Mouse (Mus musculus): ENCODE measurements around the gene Mapkbp1. TPM values are rescaled to one million over a fixed set of nuclear protein-coding genes. Genes with fewer than 3 reads are reported as not detected.

Mapkbp1 gene
- polyA plus RNA-seq, 1 experiment from 2014 or later: 4.0 TPM

DNA sequence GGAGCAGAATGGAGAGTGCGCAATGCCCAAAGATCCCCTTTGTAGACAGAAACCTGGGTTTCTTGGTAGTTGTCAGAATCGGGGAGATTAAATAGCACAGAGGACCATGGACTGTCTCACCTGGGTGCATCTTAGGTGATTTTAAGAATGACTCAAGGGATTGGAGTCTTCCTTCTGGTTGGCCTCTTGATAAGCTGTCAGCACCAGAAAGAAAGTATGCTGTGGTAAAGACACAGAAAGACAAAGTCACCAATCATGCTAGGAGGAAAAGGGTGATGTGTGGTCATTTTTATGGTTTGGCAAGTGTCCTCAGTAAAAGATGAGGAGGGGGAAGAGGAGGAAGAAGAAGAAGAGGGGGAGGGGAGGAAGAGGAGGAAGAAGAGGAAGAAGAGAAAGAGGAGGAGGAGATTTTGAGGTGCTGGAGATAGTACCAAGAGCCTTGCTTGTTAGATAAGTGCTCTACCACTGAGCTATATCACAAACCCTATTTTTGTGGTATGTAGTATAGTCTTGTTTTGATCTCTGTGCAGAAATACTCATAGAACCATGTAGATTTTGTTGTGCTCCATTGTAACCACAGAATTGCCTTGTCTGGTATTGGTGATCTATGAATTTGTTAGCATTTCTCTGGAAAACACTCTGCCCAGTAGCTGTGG is 41.5 kb downstream of the Mapkbp1 start:
- peaks cover 46% of the 10 kb centered on the region for H3K36me3 ChIP-seq
- no peak overlapping the region for H3K4me3 ChIP-seq
- H3K4me1 ChIP-seq (replicated peaks): no peaks in the 10 kb centered on the region
- DNase-seq (ENCODE audit: low spot score): no peak
- 93% methylated on average over 2 of the region's 2 CpGs for WGBS
- no peaks in the 10 kb centered on the region for H3K9me3 ChIP-seq
- no peaks in the 10 kb centered on the region for H3K27me3 ChIP-seq (ENCODE audit: insufficient read depth, poor library complexity, severe bottlenecking)
- H3K27ac ChIP-seq: no peak overlapping the region

DNA sequence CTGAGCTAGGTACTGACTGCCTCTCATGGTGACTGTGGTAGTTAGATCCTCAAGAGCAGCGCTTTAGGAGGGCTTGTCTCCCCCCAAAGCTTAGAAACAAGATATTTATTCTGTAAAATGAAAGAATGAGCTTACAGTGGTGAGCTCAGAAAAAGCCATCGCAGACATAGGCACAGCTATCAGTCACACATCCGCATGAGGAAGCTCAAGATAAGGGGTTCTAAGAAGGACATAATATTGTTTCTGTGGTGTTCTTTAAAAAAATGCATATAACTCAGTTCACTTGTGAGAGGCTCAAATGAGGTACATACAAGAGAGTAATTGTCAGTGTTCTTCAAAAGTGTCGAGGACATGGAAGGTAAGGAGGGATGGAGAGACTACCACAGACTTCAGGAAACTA is 43.4 kb downstream of the Mapkbp1 start:
- DNase-seq (ENCODE audit: low spot score): no peak
- Histone ChIP-seq H3K9me3 (no peaks in the 10 kb centered on the region), H3K27ac (no peak overlapping the region), H3K36me3 (peaks cover 66% of the 10 kb centered on the region), H3K4me1 (replicated peaks) (no peaks in the 10 kb centered on the region), H3K27me3 (ENCODE audit: insufficient read depth, poor library complexity, severe bottlenecking) (no peaks in the 10 kb centered on the region), H3K4me3 (no peak overlapping the region)
- WGBS: 93% methylated on average over 4 of the region's 4 CpGs

DNA sequence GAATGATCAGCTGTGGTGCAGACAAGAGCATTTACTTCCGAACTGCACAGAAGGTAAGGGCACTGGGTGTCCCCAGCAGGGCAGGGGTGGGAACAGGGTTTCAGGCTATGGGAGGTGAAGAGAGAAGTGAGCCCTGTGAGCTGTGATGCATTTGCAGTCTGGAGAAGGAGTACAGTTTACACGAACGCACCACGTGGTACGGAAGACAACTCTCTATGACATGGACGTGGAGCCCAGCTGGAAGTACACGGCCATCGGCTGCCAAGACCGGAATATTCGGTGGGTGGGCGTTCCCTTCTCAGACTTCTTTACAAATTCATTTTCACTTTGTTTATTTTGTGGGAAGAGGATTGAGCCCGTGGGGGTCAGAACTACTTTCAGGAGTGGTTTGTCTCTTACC is 45.1 kb downstream of the Mapkbp1 start:
- Histone ChIP-seq H3K9me3 (no peaks in the 10 kb centered on the region), H3K4me3 (no peak overlapping the region), H3K36me3 (peaks cover 80% of the 10 kb centered on the region), H3K27ac (no peak overlapping the region), H3K27me3 (ENCODE audit: insufficient read depth, poor library complexity, severe bottlenecking) (no peaks in the 10 kb centered on the region), H3K4me1 (replicated peaks) (no peaks in the 10 kb centered on the region)
- 93% methylated on average over 12 of the region's 12 CpGs for WGBS
- DNase-seq (ENCODE audit: low spot score): no peak

DNA sequence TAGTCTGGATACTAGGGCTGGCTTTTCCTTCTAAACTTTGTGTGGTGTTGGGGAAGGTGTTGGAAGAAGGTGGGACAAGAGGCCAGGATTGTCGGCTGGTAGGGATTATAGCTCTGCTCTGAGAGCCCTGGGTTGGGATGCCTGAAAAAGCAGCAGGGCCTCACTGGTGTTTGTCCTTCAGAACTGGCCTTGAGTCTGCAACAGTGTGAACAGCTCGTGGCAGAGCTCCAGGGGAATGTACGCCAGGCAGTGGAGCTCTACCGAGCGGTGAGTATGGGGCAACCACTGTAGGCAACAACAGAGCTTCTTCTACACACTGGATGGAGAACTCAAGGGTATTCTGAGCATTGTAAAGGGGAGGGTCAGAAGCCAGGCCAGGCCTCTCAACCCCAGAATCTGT is 51.8 kb downstream of the Mapkbp1 start:
- H3K27me3 ChIP-seq (ENCODE audit: insufficient read depth, poor library complexity, severe bottlenecking): no peaks in the 10 kb centered on the region
- 92% methylated on average over 5 of the region's 5 CpGs for WGBS
- no peak overlapping the region for H3K27ac ChIP-seq
- peaks cover 19% of the 10 kb centered on the region for H3K4me1 ChIP-seq (replicated peaks)
- no peak for DNase-seq (ENCODE audit: low spot score)
- no peak overlapping the region for H3K4me3 ChIP-seq
- no peaks in the 10 kb centered on the region for H3K9me3 ChIP-seq
- H3K36me3 ChIP-seq: peaks cover 69% of the 10 kb centered on the region

DNA sequence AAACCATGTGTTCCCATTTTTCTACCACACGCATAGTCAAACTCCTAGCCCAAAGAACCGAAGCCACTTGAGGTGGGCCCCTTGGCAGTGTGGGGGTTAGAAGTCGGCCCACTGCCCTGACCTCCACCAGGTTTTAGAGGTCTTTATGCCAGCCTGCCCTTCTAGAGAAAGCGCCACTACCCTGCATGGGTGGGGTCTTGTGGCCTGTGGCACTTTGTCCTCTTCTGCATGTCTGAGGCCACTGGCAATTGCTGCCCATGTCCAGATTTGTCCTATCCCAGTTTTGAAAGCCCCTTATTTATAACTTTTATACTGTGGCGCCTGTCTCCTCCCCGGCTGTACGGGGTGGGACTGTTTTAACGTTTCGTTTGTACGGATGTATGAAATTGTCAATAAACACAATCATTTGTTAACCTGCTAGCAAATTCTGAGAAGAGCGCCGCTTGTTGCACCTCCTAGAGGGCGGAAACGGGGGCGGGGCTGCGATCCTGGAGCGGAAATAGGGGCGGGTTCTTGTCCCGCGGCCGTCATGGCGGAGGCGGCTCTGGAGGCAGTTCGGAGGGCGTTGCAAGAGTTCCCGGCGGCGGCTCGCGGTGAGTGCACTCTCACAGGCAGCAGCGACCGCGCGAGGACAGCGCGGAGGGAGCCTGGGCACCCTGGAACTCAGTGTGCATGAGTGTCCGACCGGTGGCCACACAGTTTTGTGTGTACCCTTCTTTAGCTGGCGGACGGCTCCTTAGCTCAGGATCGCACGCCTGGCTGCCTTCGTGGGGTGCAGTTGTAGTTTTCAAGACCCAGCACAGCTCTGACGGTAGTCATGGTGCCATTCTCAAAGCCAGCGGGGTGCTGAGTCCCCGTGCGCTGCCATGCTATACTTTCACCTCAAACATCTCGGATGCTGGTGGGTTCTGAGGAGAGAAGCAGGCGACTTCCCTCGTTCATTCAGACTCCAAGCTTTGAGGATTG is 54.8 kb downstream of the Mapkbp1 start, which contains the start of the genes Jmjd7 and Gm28042:
Gene Jmjd7 (plus strand): TSS at position 500 of the 966 bp plus-strand sequence.
Gene Gm28042 (plus strand): TSS at position 510 of the 966 bp plus-strand sequence.
- Histone ChIP-seq H3K4me1 (replicated peaks) (peaks cover 19% of the 10 kb centered on the region), H3K4me3 (peak within 1 kb of the TSS; percentile 83), H3K36me3 (peaks cover 69% of the 10 kb centered on the region), H3K27ac (peak within 1 kb of the TSS; percentile 94), H3K27me3 (ENCODE audit: insufficient read depth, poor library complexity, severe bottlenecking) (no peaks in the 10 kb centered on the region), H3K9me3 (no peaks in the 10 kb centered on the region)
- peak; percentile 90 for DNase-seq (ENCODE audit: low spot score)
- 5% methylated on average over 50 of the region's 50 CpGs for WGBS

DNA sequence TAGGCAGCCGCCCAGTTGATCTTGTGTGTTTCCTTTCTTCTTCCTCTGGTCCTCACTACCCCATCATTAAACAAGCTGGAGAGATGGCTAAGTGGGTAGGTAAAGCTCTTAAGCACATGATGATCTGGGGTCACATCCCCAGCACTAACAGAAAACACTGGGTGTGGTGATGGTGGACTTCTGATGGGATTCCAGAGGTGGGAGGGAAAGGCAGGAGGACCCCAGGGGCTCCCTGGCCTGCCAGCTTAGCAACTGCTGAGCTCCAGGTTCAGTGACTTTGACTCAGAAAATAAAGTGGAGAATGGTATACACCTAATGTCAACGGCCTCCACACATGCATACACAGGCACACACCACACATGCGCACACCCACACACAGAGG is 55.4 kb downstream of the Mapkbp1 start:
- peak overlapping the region; percentile 83 for H3K4me3 ChIP-seq
- peaks cover 19% of the 10 kb centered on the region for H3K4me1 ChIP-seq (replicated peaks)
- H3K36me3 ChIP-seq: peaks cover 69% of the 10 kb centered on the region
- DNase-seq (ENCODE audit: low spot score): peak; percentile 28
- no peaks in the 10 kb centered on the region for H3K27me3 ChIP-seq (ENCODE audit: insufficient read depth, poor library complexity, severe bottlenecking)
- no peaks in the 10 kb centered on the region for H3K9me3 ChIP-seq
- H3K27ac ChIP-seq: peak overlapping the region; percentile 94
- WGBS: 52% methylated on average over 3 of the region's 3 CpGs

DNA sequence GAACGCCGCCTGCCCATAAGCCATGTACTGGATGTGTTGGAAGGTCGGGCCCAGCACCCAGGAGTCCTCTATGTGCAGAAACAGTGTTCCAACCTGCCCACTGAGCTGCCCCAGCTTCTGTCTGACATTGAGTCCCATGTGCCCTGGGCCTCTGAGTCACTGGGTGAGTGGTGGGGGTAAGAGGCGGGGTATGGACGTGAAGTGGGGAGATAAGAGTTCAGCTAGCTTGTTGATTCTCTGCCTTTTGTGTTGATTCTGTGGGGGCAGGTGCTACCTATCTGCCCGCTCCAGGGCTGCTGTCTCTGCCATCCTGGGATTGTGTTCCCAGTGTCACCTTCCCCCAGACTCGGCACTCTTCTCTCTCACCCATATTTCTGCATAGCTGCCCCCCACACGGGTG is 57.9 kb downstream of the Mapkbp1 start:
- Histone ChIP-seq H3K27me3 (ENCODE audit: insufficient read depth, poor library complexity, severe bottlenecking) (no peaks in the 10 kb centered on the region), H3K36me3 (peaks cover 69% of the 10 kb centered on the region), H3K9me3 (no peaks in the 10 kb centered on the region), H3K27ac (no peak overlapping the region), H3K4me3 (no peak overlapping the region), H3K4me1 (replicated peaks) (peaks cover 19% of the 10 kb centered on the region)
- no peak for DNase-seq (ENCODE audit: low spot score)
- 94% methylated on average over 8 of the region's 8 CpGs for WGBS

DNA sequence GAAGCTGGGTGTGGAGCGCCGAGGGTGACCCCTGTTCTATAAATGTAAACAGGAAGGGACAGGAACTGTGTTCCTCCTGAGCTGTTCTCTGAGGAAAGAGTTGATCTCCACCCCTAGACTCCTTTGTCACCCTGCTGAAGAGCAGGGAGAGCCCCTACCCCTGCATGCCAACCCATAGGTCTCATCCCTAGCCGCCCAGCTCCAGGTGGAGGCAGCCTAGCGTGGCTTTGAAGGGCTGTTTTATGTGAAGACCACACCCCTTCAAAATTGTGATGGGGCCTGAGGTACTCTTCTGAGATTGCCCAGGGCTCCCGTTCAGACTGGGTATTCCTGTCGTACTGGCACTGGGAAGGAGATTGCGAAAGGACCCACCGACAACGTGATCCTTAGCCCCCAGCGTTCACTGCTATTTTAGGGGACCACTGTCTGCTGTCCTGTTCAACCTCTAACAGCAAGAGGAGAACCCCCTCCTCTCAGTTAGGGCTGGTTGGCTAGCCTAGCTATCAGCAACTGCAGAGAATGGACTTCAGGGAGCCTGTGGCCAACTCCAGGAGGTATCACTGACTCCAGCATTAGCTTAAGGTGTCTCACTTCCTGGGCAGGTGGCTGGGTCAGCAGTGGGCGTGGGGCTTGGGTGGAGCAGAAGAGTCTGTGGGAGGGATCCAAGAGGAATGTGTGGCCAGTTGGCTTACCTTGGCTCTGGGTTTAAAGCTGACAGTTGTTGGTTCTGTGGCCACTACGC is 60.4 kb downstream of the Mapkbp1 start, which contains the start of gene Pla2g4b:
Gene Pla2g4b (plus strand): TSS at position 692 of the 742 bp plus-strand sequence.
- Histone ChIP-seq H3K27me3 (ENCODE audit: insufficient read depth, poor library complexity, severe bottlenecking) (no peaks in the 10 kb centered on the region), H3K36me3 (peaks cover 88% of the 10 kb centered on the region), H3K4me3 (no peak within 1 kb of the TSS), H3K27ac (no peak within 1 kb of the TSS), H3K4me1 (replicated peaks) (peaks cover 14% of the 10 kb centered on the region), H3K9me3 (no peaks in the 10 kb centered on the region)
- DNase-seq (ENCODE audit: low spot score): no peak
- 89% methylated on average over 12 of the region's 12 CpGs for WGBS

DNA sequence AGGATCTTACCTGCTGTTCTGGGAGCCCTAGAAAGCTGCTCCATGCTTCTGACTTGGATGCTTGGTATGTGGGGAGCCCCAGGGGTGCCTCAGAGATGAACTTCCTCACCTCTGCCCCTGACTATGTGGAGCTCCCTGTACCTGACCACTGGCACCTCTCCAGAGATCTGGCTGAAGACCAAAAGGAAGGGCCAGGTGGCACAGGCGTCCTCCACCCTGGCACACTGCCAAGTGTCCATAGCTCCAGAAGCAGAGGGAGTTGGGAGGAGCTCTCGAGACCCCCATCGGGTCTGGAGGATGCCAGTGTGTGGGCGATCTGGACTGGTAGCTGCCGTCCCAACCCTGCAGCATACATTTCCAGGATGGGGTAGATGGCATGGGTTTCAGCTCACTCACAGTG is 61.2 kb downstream of the Mapkbp1 start:
- no peak overlapping the region for H3K27ac ChIP-seq
- no peaks in the 10 kb centered on the region for H3K9me3 ChIP-seq
- H3K36me3 ChIP-seq: peaks cover 96% of the 10 kb centered on the region
- H3K4me1 ChIP-seq (replicated peaks): peaks cover 6% of the 10 kb centered on the region
- no peak for DNase-seq (ENCODE audit: low spot score)
- H3K4me3 ChIP-seq: no peak overlapping the region
- H3K27me3 ChIP-seq (ENCODE audit: insufficient read depth, poor library complexity, severe bottlenecking): no peaks in the 10 kb centered on the region
- 91% methylated on average over 5 of the region's 5 CpGs for WGBS

DNA sequence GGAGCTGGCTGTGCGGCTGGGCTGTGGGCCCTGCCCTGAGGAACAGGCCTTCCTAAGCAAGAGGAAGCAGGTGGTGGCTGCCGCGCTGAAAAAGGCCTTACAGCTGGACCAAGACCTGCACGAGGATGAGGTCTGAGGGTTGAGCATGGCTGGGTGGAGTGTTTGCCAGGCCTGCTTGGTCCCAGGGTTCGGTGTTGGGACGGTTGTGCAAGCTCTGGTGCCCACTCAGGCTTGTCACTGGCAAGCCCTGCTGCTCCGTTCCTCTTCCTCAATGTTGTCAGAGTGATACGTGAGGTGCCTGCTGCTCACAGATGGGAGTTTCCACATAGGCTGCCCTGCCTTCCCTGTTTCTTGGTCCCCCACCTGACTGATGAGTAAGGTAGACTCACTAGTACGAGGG is 65.2 kb downstream of the Mapkbp1 start:
- H3K36me3 ChIP-seq: peaks cover 99% of the 10 kb centered on the region

DNA sequence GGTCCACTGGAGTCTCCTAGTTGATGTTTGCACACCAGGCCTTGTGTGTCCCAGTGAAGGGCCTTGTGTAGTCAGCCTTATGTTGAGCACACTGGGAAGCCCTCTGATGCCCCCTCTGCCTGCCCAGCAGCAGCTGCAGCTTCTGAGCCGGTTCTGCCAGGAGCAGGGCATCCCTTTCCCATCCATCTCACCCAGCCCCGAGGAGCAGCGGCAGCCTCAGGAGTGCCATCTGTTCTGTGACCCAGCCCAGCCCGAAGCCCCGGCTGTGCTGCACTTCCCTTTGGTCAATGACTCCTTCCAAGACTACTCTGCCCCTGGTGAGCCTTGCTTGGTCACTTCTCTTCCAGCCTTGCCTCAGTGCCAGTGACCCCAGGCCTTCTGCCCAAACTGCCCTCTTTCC is 68.5 kb downstream of the Mapkbp1 start:
- Histone ChIP-seq H3K27me3 (ENCODE audit: insufficient read depth, poor library complexity, severe bottlenecking) (no peaks in the 10 kb centered on the region), H3K9me3 (no peaks in the 10 kb centered on the region), H3K27ac (no peak overlapping the region), H3K4me3 (no peak overlapping the region), H3K4me1 (replicated peaks) (peaks cover 20% of the 10 kb centered on the region), H3K36me3 (peaks cover 69% of the 10 kb centered on the region)
- 89% methylated on average over 5 of the region's 5 CpGs for WGBS
- no peak for DNase-seq (ENCODE audit: low spot score)

More for the DNA sequence above, 65.2 kb downstream of the Mapkbp1 start:
- Histone ChIP-seq H3K27me3 (ENCODE audit: insufficient read depth, poor library complexity, severe bottlenecking) (no peaks in the 10 kb centered on the region), H3K9me3 (no peaks in the 10 kb centered on the region), H3K4me1 (replicated peaks) (peaks cover 5% of the 10 kb centered on the region; the same call in 1 of the 2 replicates), H3K27ac (no peak overlapping the region), H3K4me3 (no peak overlapping the region)
- no peak for DNase-seq (ENCODE audit: low spot score)
- 93% methylated on average over 9 of the region's 9 CpGs for WGBS

DNA sequence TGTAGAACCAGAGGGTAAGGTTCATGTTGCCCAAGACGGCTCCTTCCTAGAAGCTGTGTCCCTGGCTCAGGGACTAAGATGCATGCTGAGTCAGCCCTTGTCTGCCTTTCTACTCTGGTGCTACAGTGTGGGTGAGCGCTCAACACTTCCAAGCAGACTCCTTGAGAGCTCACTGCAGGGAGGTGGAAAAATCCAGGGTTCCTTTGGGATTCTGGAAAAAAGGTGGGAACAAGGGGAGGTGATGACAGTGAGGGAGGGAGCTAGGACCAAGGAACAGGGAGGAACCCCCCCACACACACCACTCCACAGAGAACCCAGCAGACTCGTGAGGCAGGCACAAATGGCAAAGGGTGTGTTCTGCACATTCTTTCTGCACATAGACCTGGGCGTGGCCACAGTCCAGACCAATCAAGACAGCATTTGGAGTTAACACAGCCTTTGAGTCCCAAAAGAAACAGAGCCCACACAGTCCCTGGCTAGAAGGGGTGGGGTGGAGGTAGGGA is 71.7 kb downstream of the Mapkbp1 start:
- WGBS: 61% methylated on average over 4 of the region's 4 CpGs
- H3K4me1 ChIP-seq (replicated peaks): peaks cover 27% of the 10 kb centered on the region
- no peak overlapping the region for H3K27ac ChIP-seq
- H3K36me3 ChIP-seq: peaks cover 38% of the 10 kb centered on the region
- DNase-seq (ENCODE audit: low spot score): no peak
- no peaks in the 10 kb centered on the region for H3K27me3 ChIP-seq (ENCODE audit: insufficient read depth, poor library complexity, severe bottlenecking)
- no peaks in the 10 kb centered on the region for H3K9me3 ChIP-seq
- no peak overlapping the region for H3K4me3 ChIP-seq

Data from hindbrain, embryonic 10.5 days (tissue).